Comparison of ENCODE assay signal across 15 mouse cellular contexts in genomic region chr12:27604061-27604679, GRCm38 (mm10).
DNase-seq lines count a peak whose midpoint lies in the region; ATAC-seq lines count a peak whose summit lies in the region.
"Had no signal": no experiment of that assay in that cellular context is flagged by ENCODE, and none has a peak within 500 bp of the region (broad histone marks: within the 10 kb centered on the region; RNA-seq: fewer than 3 reads in every experiment).

No protein-coding gene starts in this region.

- no peak overlapping the region for H3K9ac ChIP-seq in midbrain, embryonic 11.5 days (ENCODE audit: low read length)
- H3K9ac ChIP-seq in midbrain, embryonic 13.5 days (replicated peaks) = no peak overlapping the region
- H3K9ac ChIP-seq: limb, embryonic 12.5 days had no signal

- DNase-seq in heart, postnatal 4 days = peak; percentile 12
- DNase-seq in heart, adult 9 months (ENCODE audit: low spot score in 2 of 2) = no peak
- DNase-seq in midbrain, embryonic 11.5 days (ENCODE audit: low spot score, missing footprints) = peak; percentile 35
- peak; percentile 68 for DNase-seq in fibroblast of lung, adult 2 months (ENCODE audit: low read depth)
- peak; percentile 28 for DNase-seq in lung, postnatal 14 days
- DNase-seq in neural tube, embryonic 10.5 days (ENCODE audit: extremely low spot score, low spot score) = no peak
- no peak for DNase-seq in adrenal gland, adult (ENCODE audit: inconsistent age in 2 of 2, low spot score in 1 of 2)
- DNase-seq: adrenal gland, adult 2 months; cerebellum, adult 18-20 months; thymus, adult 18-20 months had no signal

- H3K4me3 ChIP-seq in midbrain, embryonic 11.5 days (ENCODE audit: low read depth, low read length) = no peak overlapping the region
- no peak overlapping the region for H3K4me3 ChIP-seq in midbrain, embryonic 13.5 days (replicated peaks)
- H3K4me3 ChIP-seq: heart, embryonic 10.5 days; limb, embryonic 12.5 days had no signal

- H3K4me1 ChIP-seq in midbrain, embryonic 11.5 days (ENCODE audit: control insufficient read depth, insufficient read depth, low read length) = no peaks in the 10 kb centered on the region
- 0 out of 2 replicates have a peak, but pooled peaks cover under 1% of the 10 kb centered on the region for H3K4me1 ChIP-seq in midbrain, embryonic 13.5 days (replicated peaks)
- H3K4me1 ChIP-seq: heart, embryonic 10.5 days; limb, embryonic 12.5 days had no signal

- WGBS in midbrain, embryonic 11.5 days = 88% methylated on average over 1 of the region's 1 CpGs
- 91% methylated on average over 1 of the region's 1 CpGs for WGBS in midbrain, embryonic 13.5 days

- no peaks in the 10 kb centered on the region for H3K9me3 ChIP-seq in midbrain, embryonic 11.5 days (ENCODE audit: control insufficient read depth, low read length)
- 0 out of 2 replicates have a peak, but pooled peaks cover 6% of the 10 kb centered on the region for H3K9me3 ChIP-seq in midbrain, embryonic 13.5 days
- H3K9me3 ChIP-seq: heart, embryonic 10.5 days; limb, embryonic 12.5 days had no signal

- no peak overlapping the region for H3K4me2 ChIP-seq in midbrain, embryonic 11.5 days
- H3K4me2 ChIP-seq in midbrain, embryonic 13.5 days (replicated peaks) = no peak overlapping the region
- H3K4me2 ChIP-seq: limb, embryonic 12.5 days had no signal

- H3K27ac ChIP-seq in midbrain, embryonic 11.5 days (ENCODE audit: low read depth, low read length) = no peak overlapping the region
- H3K27ac ChIP-seq in midbrain, embryonic 13.5 days = no peak overlapping the region
- H3K27ac ChIP-seq: heart, embryonic 10.5 days; limb, embryonic 12.5 days had no signal

- H3K27me3 ChIP-seq in midbrain, embryonic 11.5 days (ENCODE audit: control insufficient read depth, insufficient read depth, low read length) = no peaks in the 10 kb centered on the region
- H3K27me3 ChIP-seq in midbrain, embryonic 13.5 days = no peaks in the 10 kb centered on the region
- H3K27me3 ChIP-seq: limb, embryonic 12.5 days had no signal

- ATAC-seq in midbrain, embryonic 11.5 days (ENCODE audit: low FRiP score) = no peak
- ATAC-seq in midbrain, embryonic 13.5 days = no peak
- ATAC-seq: inflammation-experienced regulatory T-cells, adult 6 months; midbrain, embryonic 16.5 days had no signal

- H3K36me3 ChIP-seq in midbrain, embryonic 11.5 days (ENCODE audit: control insufficient read depth, insufficient read depth, low read length) = no peaks in the 10 kb centered on the region
- H3K36me3 ChIP-seq in midbrain, embryonic 13.5 days = no peaks in the 10 kb centered on the region
- H3K36me3 ChIP-seq: heart, embryonic 10.5 days; limb, embryonic 12.5 days had no signal

Comparison
In these comparisons a context has a peak if more than half of its experiments do, and no peak if none do; other contexts are left out.
1. DNase-seq: peak in heart, postnatal 4 days (single experiment), midbrain, embryonic 11.5 days (single experiment), fibroblast of lung, adult 2 months (single experiment) and lung, postnatal 14 days (single experiment); none in heart, adult 9 months (0 of 2), neural tube, embryonic 10.5 days (single experiment) and adrenal gland, adult (0 of 2).